Comparison of ENCODE assay signal across 8 mouse cellular contexts in genomic region chr7:132507361-132507760, GRCm38 (mm10).
DNase-seq lines count a peak whose midpoint lies in the region; ATAC-seq and TF ChIP-seq lines count a peak whose summit lies in the region.

No protein-coding gene starts in this region.

- peak; percentile 20 to 65; a peak in 2 of 4 replicates for TF ChIP-seq CTCF in CH12.LX (conservative IDR thresholded peaks at IDR 0.05 in 1 of 2, IDR thresholded peaks at IDR 0.05 in 1 of 2; ENCODE audit: low read depth in 2 of 2, low read length in 2 of 2)
- TF ChIP-seq CTCF in Patski (IDR thresholded peaks at IDR 0.05) = peak; percentile 57

- no peaks in the 10 kb centered on the region for H3K9me3 ChIP-seq in CH12.LX (replicated peaks; ENCODE audit: low read length)

- H3K9ac ChIP-seq in CH12.LX (ENCODE audit: insufficient read depth, low read depth) = no peak overlapping the region

- in situ Hi-C loops in CH12.LX (cut with MboI; ENCODE audit: low pct_ligation_motif_present, low pct_unique_long_range_greater_than_20kb, low sequenced_read_pairs) = no loop called here
- in situ Hi-C loops in Patski (cut with MboI; ENCODE audit: low pct_unique_long_range_greater_than_20kb) = no loop called here

- TF ChIP-seq POLR2A in CH12.LX (IDR thresholded peaks at IDR 0.05; ENCODE audit: low read depth, low read length) = no peak

- dilution Hi-C loops in CH12.LX (cut with MboI; ENCODE audit: extremely low pct_ligation_motif_present, extremely low pct_unique_long_range_greater_than_20kb, low sequenced_read_pairs) = no loop called here

- DNase-seq in kidney, postnatal 10 days = peak; percentile 32
- no peak for DNase-seq in kidney, postnatal 14 days
- DNase-seq in CH12.LX (ENCODE audit: extremely low read depth) = peak; percentile 18
- no peak for DNase-seq in Patski (ENCODE audit: low read depth, low spot score)
- DNase-seq in kidney, postnatal 4 days = peak; percentile 48 to 49
- peak; percentile 16 to 26 for DNase-seq in thymus, postnatal 36 days
- DNase-seq in layer of hippocampus, adult 8-10 months (ENCODE audit: low spot score in 2 of 2) = no peak

- no peak overlapping the region for H3K27ac ChIP-seq in CH12.LX (ENCODE audit: insufficient read depth, low read depth)

- H3K4me2 ChIP-seq in CH12.LX (ENCODE audit: insufficient read depth, low read depth, poor library complexity, severe bottlenecking) = no peak overlapping the region

- CTCF ChIA-PET in Patski (lab: Charles Lee) = interaction anchor here (0.9 kb wide), 1 partner anchor 10 kb away, joined by 3 read pairs; no protein-coding TSS in a partner anchor

- H3K27me3 ChIP-seq in CH12.LX (replicated peaks) (peaks cover 90% of the 10 kb centered on the region), Patski (no peaks in the 10 kb centered on the region)

- H3K4me3 ChIP-seq in CH12.LX (replicated peaks in 1 of 3; ENCODE audit: low read depth in 2 of 3, low read length in 2 of 3, poor library complexity in 1 of 3) = no peak overlapping the region

- ATAC-seq in Patski = no peak
- no peak for ATAC-seq in monocyte, adult 5-6 weeks (replicated peaks; ENCODE audit: insufficient number of reproducible peaks, low FRiP score, low TSS enrichment, poor library complexity, severe bottlenecking)

- H3K4me1 ChIP-seq in CH12.LX (ENCODE audit: control insufficient read depth in 1 of 2, insufficient read depth in 2 of 2) = no peaks in the 10 kb centered on the region

- H3K79me2 ChIP-seq in CH12.LX (replicated peaks; ENCODE audit: control insufficient read depth, extremely low read depth, insufficient read depth, poor library complexity, severe bottlenecking) = no peaks in the 10 kb centered on the region

- H3K36me3 ChIP-seq in CH12.LX (replicated peaks in 1 of 2; ENCODE audit: control insufficient read depth in 1 of 2, insufficient read depth in 1 of 2, low read length in 1 of 2) = no peaks in the 10 kb centered on the region

- TF ChIP-seq RAD21 in CH12.LX (IDR thresholded peaks at IDR 0.05; ENCODE audit: low read depth, low read length) = peak; percentile 41

- POLR2A ChIA-PET in Patski (lab: Charles Lee) = interaction anchor here (0.9 kb wide), 1 partner anchor 25 kb away, joined by 3 read pairs; no protein-coding TSS in a partner anchor

- no peak for TF ChIP-seq EP300 in CH12.LX (IDR thresholded peaks at IDR 0.05; ENCODE audit: low read length)

TF ChIP-seq in CH12.LX, 34 proteins besides CTCF, POLR2A, EP300 and RAD21:
- TF ChIP-seq SMC3 (IDR thresholded peaks at IDR 0.05; ENCODE audit: low read depth, low read length) (peak; percentile 50), E2F4 (IDR thresholded peaks at IDR 0.05; ENCODE audit: insufficient replicate concordance, low read depth, low read length) (no peak)

Comparison
In these comparisons a context has a peak if more than half of its experiments do, and no peak if none do; other contexts are left out.
1. DNase-seq: peak in kidney, postnatal 10 days (single experiment), CH12.LX (single experiment), kidney, postnatal 4 days (2 of 2) and thymus, postnatal 36 days (2 of 2); none in kidney, postnatal 14 days (single experiment), Patski (single experiment) and layer of hippocampus, adult 8-10 months (0 of 2).